ENCODE assay signal across 15 mouse cellular contexts in the genomic region with DNA sequence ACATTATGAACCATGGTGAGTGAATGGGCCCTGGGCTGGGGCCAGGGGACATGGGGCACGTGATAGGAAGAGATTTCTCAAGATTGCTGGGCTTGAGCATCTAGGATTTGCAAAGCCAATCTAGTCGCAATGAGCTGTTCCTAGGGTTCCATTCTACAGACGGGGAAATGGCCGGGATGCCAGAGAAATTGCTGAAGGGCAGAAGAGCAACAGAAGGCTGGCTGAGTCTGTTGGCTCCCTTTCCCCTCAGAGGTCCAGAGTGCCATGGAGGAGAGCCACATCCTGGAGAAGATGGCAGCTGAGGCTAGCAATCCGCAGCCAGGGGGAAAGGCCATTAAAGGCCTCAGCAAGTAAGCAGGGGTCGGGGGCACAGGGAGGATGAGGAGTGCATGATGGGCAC. TPM values are rescaled to one million over a fixed set of nuclear protein-coding genes. Genes with fewer than 3 reads are reported as not detected.
"Had no signal": no experiment of that assay in that cellular context is flagged by ENCODE, and none has a peak within 500 bp of the region (broad histone marks: within the 10 kb centered on the region; RNA-seq: fewer than 3 reads in every experiment).

No protein-coding gene starts in this region.

- DNase-seq: kidney, postnatal 10 days; kidney, postnatal 4 days; liver, embryonic 13.5 days; liver, postnatal 0 days; lung, postnatal 14 days; retina, postnatal 1 day; right cerebral cortex, postnatal 4 days; spleen, adult 18-20 months; thymus, adult 2 months; thymus, postnatal 25 days had no signal

- ATAC-seq: liver, postnatal 0 days; midbrain, embryonic 16.5 days had no signal

RNA-seq across cellular contexts. Expression of a gene that starts 2.5 kb away (rescaled TPM):
- total RNA-seq: layer of hippocampus, adult 2 months; layer of hippocampus, postnatal 14 days; left cerebral cortex, adult 18-20 months; left cerebral cortex, postnatal 10 days had no signal

RNA-seq across cellular contexts. Expression of a gene that starts 15.3 kb away (rescaled TPM):
- total RNA-seq: layer of hippocampus, adult 2 months; layer of hippocampus, postnatal 14 days; left cerebral cortex, adult 18-20 months; left cerebral cortex, postnatal 10 days had no signal

RNA-seq across cellular contexts. Expression of a gene that starts 27.9 kb away (rescaled TPM):
- total RNA-seq: layer of hippocampus, adult 2 months; layer of hippocampus, postnatal 14 days; left cerebral cortex, adult 18-20 months; left cerebral cortex, postnatal 10 days had no signal

RNA-seq across cellular contexts. Expression of a gene that starts 31.8 kb away (rescaled TPM):
- total RNA-seq: layer of hippocampus, adult 2 months; layer of hippocampus, postnatal 14 days; left cerebral cortex, adult 18-20 months; left cerebral cortex, postnatal 10 days had no signal

RNA-seq across cellular contexts. Expression of a gene that starts 35.3 kb away (rescaled TPM):
- total RNA-seq: layer of hippocampus, adult 2 months; layer of hippocampus, postnatal 14 days; left cerebral cortex, adult 18-20 months; left cerebral cortex, postnatal 10 days had no signal
